Mouse (Mus musculus) skeletal muscle tissue, adult 2 months (tissue): ENCODE results near the gene Zbtb38.

Experiments
- DNase-seq: peaks from one replicate; pipeline ENCODE4 v3.0.0-alpha.2; 2012; ENCODE audit warnings: low read depth, low spot score

Gene Zbtb38

DNA sequence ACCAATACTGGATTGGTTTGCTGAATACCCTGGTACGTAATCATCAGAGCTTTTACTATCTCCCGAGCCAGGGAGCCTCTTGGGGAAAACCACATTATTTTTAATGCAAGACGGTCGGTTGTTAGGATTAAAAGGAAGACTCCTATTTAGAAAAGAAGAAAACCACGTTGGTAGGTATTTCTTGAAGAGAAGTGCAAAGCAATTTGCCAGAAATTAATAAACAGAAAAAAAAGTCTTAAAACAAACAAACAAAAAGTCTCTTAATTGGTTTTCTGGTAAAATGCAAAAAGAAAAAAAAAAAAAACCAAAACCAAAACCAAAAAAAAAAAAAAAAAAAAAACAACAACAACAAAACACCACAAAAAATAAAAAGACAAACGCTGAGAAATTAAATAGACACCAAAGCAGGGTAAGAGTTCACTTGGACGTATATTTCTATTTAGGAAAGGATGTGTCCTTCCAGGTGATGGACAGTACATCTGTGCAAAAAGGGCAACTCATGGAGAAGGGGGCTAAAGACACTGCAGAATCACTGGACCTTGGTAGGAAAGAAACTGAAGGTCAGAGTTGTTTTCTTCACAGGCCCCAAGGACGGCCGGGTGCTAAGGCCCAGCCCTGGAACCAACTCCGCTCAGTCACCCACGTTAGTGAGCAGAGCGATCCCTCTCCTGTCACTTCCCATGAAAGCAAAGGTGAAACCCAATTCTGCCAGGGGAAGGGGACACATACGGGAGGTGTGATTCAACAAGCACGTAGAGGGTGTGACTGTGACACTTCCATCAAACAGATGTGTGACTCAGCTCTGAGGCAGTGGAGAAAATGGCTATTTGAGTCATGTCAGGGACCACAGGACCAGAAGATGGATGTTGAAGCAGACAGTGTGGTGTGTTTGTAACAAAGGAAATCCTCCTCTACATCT is 38.9 kb downstream of the Zbtb38 start:
- no peak for DNase-seq

DNA sequence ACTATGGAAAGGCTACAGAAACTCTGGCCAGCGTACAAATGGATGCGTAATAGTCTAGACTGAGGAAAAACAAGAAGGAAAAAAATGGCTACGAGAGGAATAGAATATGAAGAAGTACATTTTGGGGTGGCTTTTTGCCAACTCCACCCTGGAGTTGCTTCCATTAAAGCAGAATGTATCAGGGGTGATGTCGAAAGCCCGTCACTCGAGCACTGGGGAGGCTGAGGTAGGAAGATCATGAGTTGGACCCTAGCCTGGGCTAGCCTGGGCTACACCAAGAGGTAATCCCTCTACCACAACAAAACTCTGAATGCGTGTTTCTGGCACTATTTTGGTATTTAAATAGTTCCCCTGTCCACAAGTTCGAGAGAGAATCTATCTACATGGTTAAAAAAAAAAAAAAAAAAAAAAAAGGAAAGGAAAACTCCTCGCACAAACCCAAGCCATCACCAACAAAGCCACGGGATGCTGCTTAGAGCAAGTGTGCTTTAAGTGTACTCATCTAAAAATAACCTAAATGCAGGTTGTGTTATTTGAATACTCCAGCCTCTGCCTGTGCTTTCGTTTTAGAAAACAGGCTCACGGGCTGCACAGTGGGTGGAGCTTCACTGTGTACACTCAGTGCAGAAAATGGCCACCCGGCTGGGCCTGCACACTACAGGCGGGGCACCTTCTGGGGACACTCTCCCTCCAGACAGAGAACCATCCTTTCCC is 39.7 kb downstream of the Zbtb38 start:
- no peak for DNase-seq

DNA sequence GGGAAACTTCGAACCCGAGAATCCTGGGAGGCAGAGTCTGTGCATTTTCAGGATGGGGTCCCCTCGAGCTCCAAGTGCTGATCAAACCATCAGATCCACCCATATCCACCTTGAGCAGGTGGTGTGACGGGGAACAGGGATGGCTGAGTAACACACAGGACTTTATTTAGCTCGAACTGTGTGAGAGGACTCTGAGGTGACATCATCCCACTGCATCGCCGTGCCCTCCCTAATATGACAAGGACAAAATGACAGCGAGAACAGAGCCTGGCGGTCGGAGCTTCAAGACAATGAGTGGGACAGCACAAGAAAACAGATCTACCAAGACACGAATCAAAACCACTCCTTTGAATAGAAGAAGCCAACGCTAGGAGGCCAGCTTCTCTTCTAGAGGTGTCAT is 40.6 kb downstream of the Zbtb38 start:
- no peak for DNase-seq

DNA sequence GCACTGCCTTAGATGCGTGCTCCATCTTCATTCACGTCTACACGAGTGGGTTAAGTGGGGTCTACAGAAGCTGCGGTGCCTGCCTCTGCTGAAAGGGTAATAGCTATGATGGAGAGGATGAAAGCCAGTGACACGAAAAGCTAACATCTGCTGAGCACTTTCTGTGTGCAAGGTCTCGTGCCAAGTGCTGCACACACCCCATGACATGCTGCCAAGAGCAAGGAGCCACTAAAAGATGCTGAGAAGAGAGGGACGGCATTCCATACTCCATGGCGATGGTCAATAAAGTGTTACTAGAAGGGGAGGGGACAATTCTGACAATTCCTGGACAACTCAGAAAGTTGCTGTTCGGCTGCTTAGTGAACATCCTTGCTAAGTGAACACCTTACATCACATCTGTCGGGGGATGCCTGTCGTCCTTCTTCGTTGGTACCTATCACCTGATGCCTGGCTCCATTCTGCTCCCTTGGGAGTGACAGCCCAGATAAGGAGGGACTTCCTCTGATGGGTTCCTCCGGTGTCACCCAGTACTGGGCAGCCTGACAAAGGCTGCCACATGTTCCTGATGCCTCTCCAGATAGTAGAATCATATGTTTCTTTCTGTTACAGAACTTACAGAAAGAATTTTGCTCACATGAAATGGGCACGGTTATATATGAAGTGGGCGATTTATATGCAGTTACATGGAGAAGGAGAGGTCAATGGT is 42.2 kb downstream of the Zbtb38 start:
- DNase-seq, result no peak

DNA sequence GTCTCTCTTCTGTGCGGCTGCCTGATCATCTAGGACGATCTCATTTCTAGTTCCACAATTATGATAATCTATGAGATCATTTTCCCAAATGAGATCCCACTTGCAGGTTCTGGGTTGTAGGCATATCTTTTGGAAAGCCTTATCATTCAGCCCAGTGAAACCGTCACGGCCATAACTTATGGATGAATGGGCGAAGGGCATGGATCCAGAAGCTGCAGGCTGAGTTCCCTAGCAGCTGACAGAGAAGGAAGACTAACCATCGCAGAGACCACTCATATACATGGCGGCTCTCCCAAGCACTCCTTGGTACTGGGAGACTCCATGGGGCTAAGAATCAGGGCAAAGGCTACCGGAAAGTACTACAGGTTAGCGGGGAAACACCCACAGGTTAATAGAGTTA is 43.7 kb downstream of the Zbtb38 start:
- no peak for DNase-seq

DNA sequence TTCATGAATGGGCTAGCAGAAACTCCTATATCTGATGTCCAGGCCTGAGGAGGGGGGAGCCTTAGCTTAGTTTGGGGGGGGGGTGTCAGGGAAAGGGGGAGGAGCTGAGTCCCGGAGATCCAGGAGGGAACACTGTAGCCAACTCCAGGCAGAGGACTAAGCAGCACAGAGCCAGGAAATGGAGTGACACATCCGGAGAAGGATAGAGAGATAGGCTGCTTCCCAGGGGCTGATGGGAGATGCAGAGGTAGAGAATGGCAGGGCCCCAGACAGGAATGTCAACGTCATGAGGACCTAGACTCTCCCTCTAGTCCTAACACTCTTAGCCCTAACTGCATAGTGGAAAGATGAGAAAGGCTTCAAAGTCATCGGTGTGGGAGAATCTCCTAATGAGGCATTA is 44.7 kb downstream of the Zbtb38 start:
- DNase-seq, result no peak

DNA sequence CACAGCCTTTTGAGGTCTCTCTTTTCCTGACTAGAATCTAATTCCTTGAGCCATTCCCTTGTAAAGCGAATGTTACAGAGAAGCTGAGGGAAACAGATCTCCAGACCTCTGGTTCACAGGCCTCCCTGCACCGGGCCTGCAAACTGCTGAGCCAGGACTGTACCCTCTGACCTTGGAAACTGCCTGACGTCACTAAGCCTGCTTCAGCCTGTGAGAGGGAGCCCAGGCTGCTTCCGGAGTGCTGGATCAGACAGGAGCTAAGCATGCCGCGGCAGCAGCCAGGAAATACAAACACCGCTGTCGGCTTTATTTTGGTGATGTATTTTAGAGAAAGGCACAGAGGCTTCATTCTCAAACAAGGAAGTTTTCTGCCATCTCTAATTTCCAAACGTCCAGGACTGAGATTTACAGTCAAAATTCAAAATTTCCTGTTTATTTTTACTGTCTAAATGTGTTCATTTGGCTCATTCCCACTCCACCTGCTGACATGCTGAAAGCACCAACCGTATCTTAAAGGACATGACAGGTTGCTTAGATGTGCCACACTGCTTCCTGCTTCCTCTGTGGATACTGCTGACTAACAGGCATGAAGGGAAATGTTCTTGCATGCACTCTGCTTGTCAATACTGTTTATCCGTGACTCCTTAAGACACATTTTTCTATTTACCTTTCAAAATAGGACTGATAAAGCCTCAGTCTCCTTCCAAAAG is 46.9 kb downstream of the Zbtb38 start:
- DNase-seq, result peak; percentile 88

DNA sequence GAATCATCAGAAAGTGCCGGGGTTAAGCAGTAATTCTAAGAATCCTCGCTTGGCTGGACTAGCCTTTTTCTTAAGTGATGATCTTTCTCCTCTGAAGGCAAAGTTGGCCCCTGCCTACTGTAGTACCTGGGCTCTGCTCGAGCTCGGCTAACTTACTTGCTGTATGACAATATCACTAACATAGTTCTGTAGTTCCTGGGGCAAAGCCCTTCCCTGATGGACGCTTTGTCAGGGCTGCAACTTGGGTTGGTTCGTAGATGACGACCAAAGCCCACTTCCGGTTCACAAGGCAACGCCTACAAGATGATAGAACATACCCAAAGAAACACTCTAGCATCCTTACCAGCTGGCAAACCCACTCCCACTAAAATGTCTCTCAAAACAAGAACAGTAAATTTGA is 47.7 kb downstream of the Zbtb38 start:
- DNase-seq, result no peak

DNA sequence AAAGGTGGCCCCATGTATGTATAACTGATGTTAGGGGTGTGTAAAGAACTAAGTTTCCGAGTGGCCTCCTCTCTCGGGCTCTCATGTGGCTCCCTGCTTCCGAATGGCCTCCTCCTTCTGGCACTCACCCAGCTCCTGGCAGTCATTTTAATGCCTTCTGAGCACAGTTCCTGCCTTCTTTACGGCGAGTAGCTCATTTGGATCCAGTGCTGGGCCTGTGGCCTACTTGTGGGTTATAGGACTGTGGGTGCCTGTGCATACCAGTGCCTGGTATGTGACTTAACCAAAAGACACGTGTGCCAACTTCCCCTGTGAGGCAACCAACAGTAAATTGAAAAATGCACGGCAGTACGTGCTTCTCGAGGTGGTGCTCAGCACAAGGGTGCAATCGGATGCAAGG is 50.7 kb downstream of the Zbtb38 start:
- DNase-seq, result no peak

DNA sequence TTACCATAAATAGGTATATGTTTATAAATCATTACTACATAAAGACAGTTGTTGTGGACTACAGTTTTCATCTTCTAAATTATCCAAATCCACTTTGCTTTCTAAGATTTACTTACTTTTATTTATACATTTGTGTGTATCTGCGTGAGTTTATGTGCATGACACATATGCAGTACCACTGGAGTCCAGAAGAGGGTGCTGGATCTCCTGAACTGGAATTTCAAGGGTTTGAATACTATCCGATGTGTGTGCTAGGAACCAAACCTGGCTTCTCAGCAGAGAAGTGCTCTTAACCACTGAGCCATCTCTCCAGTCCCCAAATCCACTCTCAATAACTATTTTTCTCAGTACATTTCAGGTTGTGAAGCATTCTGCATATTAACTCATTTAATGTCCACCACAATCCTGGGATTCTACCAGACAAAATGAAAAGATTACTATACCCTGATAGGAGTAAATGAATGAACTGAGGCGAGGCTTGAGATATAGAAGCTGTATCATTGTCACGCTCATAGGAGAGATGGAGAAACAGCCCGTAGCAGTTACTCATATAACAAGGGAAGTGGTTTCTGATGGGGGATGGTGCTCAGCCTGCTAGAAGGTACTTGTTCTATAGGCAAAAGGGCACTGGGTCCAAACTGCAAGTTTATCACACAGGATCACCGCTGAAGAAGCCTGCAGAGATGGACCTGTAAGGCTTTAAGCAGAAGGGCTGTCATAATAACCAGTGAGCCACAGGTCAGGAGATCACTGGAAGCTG is 53.2 kb downstream of the Zbtb38 start:
- no peak for DNase-seq

DNA sequence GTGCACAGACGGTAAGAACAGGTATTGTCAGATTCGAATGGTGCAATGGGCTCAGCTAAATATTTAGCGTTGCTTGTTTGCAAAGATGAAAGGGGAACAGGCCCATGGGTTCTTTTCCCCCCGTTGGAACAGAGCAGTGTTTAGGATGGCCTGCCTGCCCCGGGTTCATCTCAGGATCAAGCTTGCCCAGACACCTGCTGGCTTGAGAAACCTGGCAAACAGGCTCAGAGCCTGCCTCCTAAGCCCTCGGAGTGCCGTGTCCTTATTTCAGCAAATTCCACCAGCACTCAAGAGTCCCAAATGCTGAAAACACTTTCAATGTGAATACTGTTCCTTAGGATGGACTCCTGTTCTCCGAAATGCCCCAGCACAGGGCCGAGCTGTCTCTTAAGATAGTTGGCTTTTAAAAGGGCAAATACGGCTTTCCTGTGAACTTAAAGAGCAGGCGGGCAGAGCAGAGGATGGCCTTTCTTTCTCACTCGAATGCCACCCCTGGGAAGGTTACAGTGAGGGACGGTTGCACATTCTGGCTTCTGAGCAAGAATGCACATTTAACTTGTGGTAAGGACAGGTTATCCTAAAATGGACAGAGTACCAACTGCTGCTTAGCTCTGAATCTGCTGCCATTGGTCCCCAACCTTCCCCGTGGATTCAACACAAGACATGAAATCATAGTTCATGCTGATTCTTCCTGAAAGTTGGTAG is 55.7 kb downstream of the Zbtb38 start:
- no peak for DNase-seq

DNA sequence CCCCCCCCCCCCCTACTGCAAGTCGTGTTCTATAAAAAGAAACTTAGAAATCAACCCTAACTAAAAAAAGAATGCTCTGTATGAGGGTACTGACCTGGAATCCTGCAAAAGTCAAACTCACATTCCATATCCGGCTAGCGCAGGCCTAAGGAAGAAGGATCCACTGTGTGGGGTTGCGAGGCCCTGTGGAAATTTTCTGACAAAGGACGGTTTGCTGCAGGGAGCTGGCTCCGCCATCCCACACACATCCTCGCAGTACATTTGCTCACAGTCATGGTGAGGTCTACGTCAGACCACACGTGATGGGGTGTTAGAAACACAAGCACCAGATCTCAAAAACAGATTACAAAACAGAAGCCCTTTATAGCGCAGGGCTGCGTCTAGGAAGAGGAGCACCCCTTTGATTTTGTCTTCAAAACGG is 56.5 kb downstream of the Zbtb38 start:
- peak; percentile 77 for DNase-seq

DNA sequence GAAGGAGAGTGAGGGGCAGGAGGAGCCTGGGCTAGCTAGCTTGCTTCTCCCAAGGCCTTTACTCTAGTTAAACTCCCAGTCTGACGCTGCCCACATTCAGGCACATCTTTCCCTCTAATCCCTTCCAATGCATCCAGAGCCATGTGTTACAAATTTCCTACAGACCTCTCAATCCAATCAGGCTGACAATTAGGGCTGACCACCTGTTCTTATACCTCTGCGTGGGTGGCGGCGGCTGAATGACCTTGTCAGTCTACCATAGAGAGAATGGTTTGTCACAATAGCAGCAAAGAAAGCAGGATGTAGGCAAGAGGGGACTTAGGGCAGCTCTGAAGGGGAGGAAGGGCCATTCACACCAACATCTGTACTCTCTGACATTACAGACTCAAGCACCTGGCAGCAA is 62.2 kb downstream of the Zbtb38 start:
- DNase-seq, result no peak

DNA sequence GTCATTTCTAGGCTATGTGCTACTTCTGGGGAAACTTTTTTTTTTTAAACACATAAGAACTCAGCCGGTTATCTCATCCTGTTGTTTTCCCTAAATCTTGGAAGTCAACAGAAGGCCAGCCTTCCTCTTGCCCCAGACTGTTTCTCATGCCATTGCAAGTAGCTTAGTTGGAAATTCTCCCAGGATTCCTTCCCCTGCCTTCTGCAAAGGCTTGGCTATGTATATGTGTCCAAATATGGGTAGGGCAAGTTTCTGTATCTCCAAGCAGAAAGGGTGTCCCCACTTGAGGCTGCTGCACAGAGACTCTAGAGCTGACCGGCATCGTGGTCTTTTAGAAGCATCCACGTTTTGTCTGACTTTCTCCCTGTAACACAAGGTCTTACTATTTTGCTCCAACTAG is 63.6 kb downstream of the Zbtb38 start:
- no peak for DNase-seq

DNA sequence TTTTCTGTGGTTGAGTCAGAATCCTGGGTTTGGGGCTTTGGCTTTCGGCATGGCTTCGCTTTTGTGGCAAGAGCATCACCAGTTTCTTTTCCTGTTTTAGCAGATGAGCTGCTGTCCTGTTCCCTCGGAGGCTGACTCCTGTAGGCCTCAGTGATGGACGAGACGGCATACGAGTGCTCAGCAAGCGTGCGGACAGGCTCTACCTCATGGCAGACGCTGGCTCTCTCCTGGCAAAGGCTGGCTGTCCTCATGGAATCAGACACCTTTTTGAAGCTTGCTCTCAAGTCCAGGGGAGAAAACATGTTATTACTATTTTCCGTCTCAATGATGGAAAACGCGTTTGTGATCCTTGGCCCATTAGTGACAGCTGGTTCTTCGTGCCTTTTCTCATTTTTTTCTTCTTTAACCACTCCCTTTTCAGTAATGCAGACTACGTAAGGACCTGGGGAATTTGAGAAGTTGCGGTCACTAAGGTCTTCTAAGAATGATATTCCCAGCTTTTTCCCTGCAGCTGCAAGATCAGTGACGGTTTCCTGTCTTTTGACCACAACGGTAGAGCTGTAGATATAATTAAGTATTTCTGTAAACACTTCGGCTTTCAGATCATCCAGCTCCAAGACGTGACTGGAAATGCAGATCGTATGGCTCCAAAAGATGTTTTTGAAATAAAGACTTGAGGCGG is 64.3 kb downstream of the Zbtb38 start:
- DNase-seq, result no peak

DNA sequence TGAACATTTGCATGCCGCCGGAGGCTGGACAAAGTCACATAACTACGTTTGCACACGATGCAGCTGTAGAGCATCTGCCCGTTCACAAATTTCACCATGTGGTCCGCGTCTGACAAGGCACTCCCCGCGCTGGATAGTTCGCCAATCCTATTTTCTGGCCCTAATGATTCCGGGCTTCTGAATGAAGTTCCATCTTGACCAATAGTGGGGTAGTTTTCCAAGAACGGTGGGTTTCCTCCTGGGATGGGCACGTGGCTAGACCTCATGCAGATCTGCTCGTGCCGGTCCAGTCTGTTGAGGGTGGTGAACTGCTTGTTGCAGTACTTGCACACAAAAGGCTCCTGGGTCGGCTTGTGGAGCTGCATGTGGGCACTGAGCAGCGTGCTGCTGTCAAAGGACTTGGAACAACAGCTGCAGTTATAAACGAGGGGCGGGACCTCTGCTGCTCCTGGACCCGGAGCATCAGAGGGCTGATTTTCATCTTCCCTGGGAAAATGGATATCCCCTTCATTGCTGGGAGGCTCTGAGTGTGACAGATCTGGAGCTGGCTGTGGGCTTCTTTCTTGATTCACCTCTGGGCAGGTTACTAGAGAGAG is 64.9 kb downstream of the Zbtb38 start:
- no peak for DNase-seq

DNA sequence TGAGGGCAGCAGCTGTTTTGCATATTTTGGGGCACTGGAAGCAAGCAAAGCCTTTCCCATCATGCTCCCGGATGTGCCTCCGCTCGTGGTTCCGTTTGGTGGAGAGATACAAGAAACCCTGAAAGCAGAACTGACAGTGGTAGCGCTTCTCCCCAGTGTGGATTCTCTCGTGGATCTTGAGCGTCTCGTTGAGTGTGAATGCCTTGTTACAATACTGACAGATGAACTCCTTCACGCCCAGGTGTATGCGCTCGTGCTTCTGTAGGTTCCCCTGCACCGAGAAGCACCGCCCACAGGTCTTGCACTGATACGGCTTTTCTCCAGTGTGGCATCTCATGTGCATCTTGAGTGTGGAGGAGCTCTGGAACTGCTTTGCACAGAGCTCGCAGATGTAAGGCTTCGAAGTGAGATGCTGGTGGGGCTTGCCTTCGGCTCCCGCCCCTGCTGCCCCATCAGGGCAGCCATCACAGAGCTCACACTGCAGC is 67.0 kb downstream of the Zbtb38 start:
- no peak for DNase-seq

DNA sequence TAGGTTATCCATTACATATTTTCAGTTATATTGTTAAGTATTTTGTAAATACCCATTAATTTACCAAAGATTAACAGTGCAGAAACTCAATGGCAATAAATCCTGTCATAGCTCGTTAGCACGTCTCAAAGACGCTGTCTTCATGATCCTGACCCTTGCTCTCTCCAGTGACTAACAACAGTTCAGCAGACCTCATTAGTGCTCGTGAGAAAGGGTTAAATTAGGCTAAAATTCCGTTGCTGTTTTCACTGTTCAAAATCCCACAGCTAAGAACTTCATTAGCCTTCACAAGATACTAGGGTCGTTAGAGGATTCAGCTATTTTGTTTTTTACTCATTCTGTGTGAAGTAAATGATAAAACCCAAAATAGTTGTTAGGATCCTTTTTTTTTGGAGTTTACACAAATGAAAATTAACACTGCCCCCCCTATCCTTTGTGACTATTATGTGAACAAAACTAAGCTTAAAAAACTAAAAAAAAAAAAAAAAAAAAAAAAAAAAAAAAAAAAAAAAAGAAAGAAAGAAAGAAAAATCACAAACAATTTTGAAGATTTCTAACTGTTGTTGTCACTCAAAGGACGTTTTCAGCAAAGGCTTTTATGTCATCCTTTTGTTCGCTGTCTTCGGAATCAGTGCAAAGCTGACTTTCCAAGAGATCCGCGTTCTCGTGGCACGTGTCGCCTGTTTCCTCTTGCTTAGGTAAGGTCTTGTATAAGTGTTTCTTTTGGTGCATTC is 67.6 kb downstream of the Zbtb38 start:
- no peak for DNase-seq
